Mouse (Mus musculus): Measurements from ENCODE around the gene Klra8. TPM values are rescaled to one million over a fixed set of nuclear protein-coding genes. Genes with fewer than 3 reads are reported as not detected.
"Not testable (repeated sequence)": the region's sequence is repeated elsewhere in the genome, so short reads cannot be mapped to it uniquely, and the experiment has no call there.

Gene Klra8
- 0.67 and 0.97 TPM in 2 replicates for polyA plus RNA-seq (2012; rRNA removed)

DNA sequence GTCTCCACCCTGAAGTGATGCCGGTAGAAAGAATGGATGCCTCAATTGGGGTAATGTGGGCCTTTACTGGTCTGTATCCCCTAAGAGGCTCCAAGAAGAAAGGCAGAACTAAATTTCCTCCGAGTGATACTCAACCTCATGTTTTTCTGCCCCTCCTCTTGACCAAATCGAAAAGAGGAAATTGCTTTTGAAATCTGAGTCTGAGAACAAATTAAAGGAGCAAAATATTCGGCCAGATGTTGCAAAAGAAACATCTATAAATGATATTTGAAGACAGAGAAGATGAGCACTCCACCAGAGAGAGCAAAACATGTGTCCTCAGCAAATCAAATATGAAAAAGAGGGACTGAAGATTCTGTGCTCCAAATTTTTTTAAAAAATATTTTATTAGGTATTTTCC lies at the start of gene Klra8:
TSS of gene Klra8 (minus strand) at position 101 of the 400 bp plus-strand sequence.
- DNase-seq (ENCODE audit: low spot score): not testable (repeated sequence)

DNA sequence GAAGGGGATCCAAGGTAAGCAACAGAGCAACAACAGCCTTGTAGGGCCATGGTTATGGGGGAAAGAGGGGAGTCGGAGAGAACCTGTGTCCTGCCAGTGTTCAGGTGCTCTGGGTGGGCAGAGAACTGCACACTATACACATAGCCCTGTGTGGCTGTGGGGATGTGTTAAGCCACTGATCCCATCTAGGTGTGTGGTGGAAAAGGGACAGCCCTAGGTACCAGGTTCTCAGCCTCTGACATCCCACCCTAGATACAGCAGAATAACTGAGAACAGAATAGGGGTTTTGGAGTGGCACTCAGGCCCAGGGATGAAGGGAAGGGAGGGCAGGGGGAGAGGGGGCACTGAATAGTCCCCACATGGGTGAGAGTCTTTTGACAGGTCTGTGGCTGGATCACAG lies 19.2 kb downstream of the Klra8 start:
- DNase-seq (ENCODE audit: low spot score): no peak

DNA sequence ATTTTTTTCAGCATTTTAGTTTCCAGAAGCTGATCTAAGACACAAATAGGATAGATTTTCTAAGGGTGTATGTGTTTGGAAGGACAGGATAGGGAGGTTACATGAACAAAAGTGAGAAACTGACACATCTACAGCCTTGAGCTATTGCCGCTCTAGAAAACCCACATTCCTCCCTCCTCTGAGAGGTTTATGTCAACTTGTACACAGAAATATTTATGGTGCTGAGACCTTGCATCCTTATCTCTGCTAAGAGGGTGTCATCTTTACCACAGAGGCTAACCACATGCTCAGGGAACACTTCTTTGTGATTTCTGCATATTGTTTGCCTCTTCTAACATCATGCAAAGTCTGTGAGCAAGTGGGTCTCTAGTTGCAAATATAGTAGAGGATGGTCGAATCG lies 27.0 kb downstream of the Klra8 start:
- DNase-seq (ENCODE audit: low spot score): not testable (repeated sequence)

DNA sequence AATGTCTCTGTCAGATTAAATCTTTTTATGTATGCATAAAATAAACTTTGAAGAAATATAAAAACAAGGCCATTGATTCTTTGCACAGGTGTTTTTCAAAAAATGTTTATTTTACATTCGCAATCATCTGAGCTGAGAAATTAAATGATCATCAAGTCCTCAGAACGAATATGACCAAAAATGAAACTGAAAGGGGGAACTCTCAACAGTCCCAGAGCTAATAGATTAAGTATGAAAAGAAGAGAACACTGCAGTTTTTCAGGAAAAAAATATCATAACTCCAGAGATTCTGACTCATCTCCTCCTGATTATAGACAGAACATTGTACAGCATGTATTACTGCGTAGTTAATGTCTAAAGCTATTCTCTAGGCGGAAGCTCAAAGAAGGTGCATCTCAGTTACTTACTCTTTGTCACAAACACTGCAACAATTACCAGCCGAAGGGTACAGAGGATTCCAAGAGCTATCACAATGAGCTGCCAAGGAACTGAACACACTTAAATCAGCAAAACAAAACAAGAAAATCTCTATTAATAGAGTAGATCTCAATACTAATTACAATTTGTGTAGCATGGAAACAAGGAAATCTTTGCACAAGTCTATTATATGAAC lies 37.3 kb downstream of the Klra8 start:
- no peak for DNase-seq (ENCODE audit: low spot score)

DNA sequence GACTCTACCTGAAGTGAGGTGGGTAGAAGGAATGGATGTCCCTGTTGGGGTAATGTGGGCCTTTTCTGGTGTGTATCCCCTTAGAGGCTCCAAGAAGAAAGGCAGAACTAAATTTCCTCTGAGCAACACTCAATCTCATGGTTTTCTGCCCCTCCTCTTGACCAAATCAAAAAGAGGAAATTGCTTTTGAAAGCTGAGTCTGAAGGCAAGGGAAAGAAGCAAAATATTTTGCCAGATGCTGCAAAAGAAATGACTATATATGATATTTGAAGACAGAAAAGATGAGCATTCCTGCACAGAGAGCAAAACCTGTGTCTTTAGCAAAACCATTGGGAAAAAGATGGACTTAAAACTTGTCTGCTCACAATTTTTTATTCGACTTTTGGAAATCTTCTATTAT lies 62.5 kb downstream of the Klra8 start, which contains the start of gene Klra4:
TSS of gene Klra4 (minus strand) at position 101 of the 400 bp plus-strand sequence.
- DNase-seq (ENCODE audit: low spot score): not testable (repeated sequence)

Other genes starting within 250 kb of the Klra8 start
- gene Klra5, start 212.2 kb downstream of the Klra8 start, polyA plus RNA-seq (2012; rRNA removed): 0.07 TPM in 1 of 2 replicates, not detected in the other
- gene Klra6, start 102.9 kb downstream of the Klra8 start, polyA plus RNA-seq (2012; rRNA removed): 0.06 TPM in 1 of 2 replicates, not detected in the other
- 0.30 and 0.86 TPM in 2 replicates for gene Klra4, start 62.6 kb downstream of the Klra8 start, polyA plus RNA-seq (2012; rRNA removed)
- 0.63 and 0.74 TPM in 2 replicates for gene Klra9, start 63.2 kb upstream of the Klra8 start, polyA plus RNA-seq (2012; rRNA removed)
- gene Klra7, start 103.4 kb upstream of the Klra8 start, polyA plus RNA-seq (2012; rRNA removed): 1.2 TPM in 2 replicates
- 0.12 and 0.15 TPM in 2 replicates for gene Klra10, start 152.0 kb upstream of the Klra8 start, polyA plus RNA-seq (2012; rRNA removed)
- 0.22 and 0.26 TPM in 2 replicates for gene Klra3, start 207.7 kb upstream of the Klra8 start, polyA plus RNA-seq (2012; rRNA removed)

All from urinary bladder, adult 2 months (tissue).